Mouse (Mus musculus) olfactory bulb, adult 2 months (tissue): ENCODE data around the gene Gm4969. TPM values are rescaled to one million over a fixed set of nuclear protein-coding genes. Genes with fewer than 3 reads are reported as not detected.
"Not testable (repeated sequence)": the region's sequence is repeated elsewhere in the genome, so short reads cannot be mapped to it uniquely, and the experiment has no call there.

Experiments used
- H3K27ac ChIP-seq: fragments of 200-500 bp; 2 replicates; pipeline ENCODE4 v1.5.1; 2012; ENCODE audit warnings: low read depth, low read length; ENCODE audit not compliant: insufficient read depth
- H3K4me1 ChIP-seq: fragments of 200-500 bp; 2 replicates; pipeline ENCODE4 v1.6.1; 2012; ENCODE audit warnings: low read length; ENCODE audit not compliant: control insufficient read depth, insufficient read depth
- H3K4me3 ChIP-seq: fragments of 200-500 bp; 2 replicates; pipeline ENCODE4 v1.5.1; 2012; ENCODE audit warnings: mild to moderate bottlenecking, low read depth, low read length, moderate library complexity; ENCODE audit not compliant: insufficient read depth
- CTCF ChIP-seq: fragments of 200-500 bp; IDR thresholded peaks from 2 replicates; pipeline ENCODE4 v1.5.1; 2012; ENCODE audit warnings: low read depth, mild to moderate bottlenecking, low read length, moderate library complexity; ENCODE audit not compliant: insufficient read depth
- POLR2A ChIP-seq: fragments of 200-500 bp; IDR thresholded peaks from 2 replicates; pipeline ENCODE4 v1.6.1; 2012; ENCODE audit warnings: mild to moderate bottlenecking, low read depth, low read length, moderate library complexity; ENCODE audit not compliant: insufficient read depth
- WGBS: fragments of 180-500 bp; shearing (Covaris S2); methylation state at CpG from one replicate; pipeline ENCODE4 v1.1.7; 2018; 5-methylcytosine and 5-hydroxymethylcytosine counted together
- polyA plus RNA-seq: library from polyadenylated mRNA; stranded (reverse); fragments of >200 nt; gene quantifications from 2 replicates; pipeline ENCODE4 v1.2.4, GENCODE M21; 2012; ENCODE audit warnings: low replicate concordance; ENCODE audit not compliant: missing spikeins, insufficient read depth, insufficient read length

Gm4969 gene
- polyA plus RNA-seq, 1 experiment = not detected

DNA sequence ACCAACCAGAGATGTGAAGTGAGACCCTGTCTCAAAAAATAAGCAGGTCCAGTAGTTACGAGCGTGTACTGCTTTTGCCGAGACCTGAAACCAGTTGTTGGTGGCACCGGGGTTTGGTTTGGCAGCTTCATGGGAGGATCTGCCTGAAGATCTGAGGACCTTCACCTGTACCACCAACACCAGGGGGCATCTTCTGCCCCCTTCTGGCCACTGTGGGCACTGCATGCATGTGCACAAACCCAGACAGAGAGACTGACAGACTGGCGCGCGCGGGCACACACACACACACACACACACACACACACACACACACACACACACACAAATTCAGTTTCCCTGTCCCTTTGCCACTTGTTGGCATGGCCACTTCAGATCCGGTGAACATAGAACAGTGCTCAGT, 44.7 kb downstream of the Gm4969 start:
- 80% methylated on average over 9 of the region's 9 CpGs for WGBS
- Histone ChIP-seq H3K4me3 (no peak overlapping the region), H3K27ac (no peak overlapping the region), H3K4me1 (peaks cover 14% of the 10 kb centered on the region)
- TF ChIP-seq CTCF = peak; percentile 47; the same call in 1 of the 2 replicates
- no peak for TF ChIP-seq POLR2A

DNA sequence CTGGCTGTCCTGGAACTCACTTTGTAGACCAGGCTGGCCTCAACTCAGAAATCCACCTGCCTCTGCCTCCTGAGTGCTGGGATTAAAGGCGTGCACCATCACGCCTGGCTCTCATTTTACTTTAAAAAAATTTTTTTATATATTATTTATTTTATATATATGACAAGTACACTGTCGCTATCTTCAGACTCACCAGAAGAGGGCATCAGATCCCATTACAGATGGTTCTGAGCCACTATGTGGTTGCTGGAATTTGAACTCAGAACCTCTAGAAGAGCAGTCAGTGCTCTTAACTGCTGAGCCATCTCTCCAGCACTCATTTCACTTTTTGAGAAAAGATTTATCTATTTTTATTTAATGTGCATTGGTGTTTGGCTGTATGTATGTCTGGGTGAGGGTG, 47.1 kb downstream of the Gm4969 start:
- 58% methylated on average over 3 of the region's 3 CpGs for WGBS
- not testable (repeated sequence) for H3K27ac ChIP-seq, H3K4me1 ChIP-seq, H3K4me3 ChIP-seq

DNA sequence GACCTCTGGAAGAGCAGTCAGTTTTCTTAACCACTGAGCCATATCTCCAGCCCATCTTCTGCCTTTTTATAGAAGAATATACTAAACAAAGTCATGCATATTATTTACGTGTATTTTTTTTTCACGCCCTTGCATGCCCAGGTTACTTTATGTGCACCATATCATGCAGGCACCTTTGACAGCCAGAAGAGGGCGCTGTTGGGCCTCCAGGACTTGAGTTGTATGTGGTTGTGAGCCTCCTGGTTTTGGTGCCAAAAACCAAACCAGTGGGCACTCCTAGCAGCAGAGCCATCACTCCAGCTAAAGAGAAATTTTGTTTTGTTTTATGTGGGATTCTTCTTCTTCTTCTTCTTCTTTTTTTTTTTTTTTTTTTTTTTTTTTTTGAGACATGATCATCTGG, 48.7 kb downstream of the Gm4969 start:
- Histone ChIP-seq H3K4me1 (peaks cover 7% of the 10 kb centered on the region), H3K4me3 (no peak overlapping the region), H3K27ac (no peak overlapping the region)
- TF ChIP-seq POLR2A (no peak), CTCF (no peak)
- 54% methylated on average over 3 of the region's 3 CpGs for WGBS

DNA sequence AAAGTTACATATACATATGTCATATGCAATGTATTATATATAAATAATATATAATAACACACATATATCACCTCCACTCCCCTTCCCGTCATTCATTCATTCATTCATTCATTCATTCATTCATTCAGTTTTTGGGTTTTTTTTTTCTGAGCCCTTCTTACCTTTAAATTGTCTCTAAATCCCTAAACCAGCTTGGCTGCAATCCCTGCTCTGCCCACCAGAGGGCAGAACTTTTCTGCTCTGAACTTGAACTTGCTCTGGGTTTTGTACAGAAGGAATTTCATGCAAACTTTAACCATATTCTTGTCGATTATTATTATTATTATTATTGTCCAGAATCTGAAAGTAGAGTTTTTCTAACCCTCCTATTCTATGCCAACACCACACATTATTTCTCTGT, 49.5 kb downstream of the Gm4969 start:
- no peak overlapping the region for H3K4me3 ChIP-seq
- 4% methylated on average over 2 of the region's 2 CpGs for WGBS
- TF ChIP-seq CTCF (no peak), POLR2A (no peak)
- no peak overlapping the region for H3K27ac ChIP-seq
- H3K4me1 ChIP-seq = peaks cover 7% of the 10 kb centered on the region

DNA sequence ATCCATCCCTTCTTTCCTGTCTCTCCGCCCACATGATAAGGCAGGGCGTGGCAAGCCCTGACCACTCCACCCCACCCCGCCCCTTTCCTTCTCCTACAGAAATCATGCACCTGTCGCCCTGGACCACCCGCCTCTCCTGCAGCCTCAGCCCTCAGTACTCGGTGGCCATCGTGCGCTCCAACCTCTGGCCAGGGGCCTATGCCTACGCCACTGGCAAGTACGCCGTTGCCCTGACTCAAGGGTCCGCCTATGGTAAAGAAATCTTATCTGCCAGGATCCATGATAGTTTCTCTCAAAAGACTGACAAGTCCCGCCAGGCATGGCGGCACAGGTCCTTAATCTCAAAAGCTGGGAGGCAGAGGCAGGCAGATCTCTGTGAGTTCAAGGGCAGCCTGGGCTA, 50.2 kb downstream of the Gm4969 start:
- 69% methylated on average over 14 of the region's 14 CpGs for WGBS
- TF ChIP-seq POLR2A = no peak
- TF ChIP-seq CTCF = no peak
- H3K4me1 ChIP-seq = peaks cover 7% of the 10 kb centered on the region
- no peak overlapping the region for H3K4me3 ChIP-seq
- H3K27ac ChIP-seq = no peak overlapping the region

DNA sequence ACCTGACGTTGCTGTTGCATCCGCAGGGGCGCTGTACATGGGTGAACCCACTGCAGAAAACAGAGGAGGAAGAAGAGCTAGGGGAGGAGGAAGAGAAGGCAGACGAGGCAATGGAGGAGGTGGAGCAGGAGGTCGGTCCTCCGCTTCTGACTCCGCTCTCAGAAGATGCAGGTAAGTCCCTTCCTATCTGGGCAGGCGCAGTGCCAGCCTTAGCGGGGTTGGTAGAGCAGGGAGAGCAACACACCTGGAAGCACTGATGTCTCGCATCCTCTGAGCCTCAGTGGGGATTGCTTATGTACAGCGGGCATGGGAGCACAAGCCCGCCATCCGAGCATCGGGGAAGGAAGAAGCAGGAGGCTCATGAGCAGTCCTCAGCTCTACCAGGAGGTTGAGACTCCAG, 51.1 kb downstream of the Gm4969 start:
- H3K4me3 ChIP-seq = no peak overlapping the region
- TF ChIP-seq POLR2A = no peak
- TF ChIP-seq CTCF = no peak
- H3K4me1 ChIP-seq = peaks cover 7% of the 10 kb centered on the region
- WGBS = 54% methylated on average over 14 of the region's 14 CpGs
- no peak overlapping the region for H3K27ac ChIP-seq

DNA sequence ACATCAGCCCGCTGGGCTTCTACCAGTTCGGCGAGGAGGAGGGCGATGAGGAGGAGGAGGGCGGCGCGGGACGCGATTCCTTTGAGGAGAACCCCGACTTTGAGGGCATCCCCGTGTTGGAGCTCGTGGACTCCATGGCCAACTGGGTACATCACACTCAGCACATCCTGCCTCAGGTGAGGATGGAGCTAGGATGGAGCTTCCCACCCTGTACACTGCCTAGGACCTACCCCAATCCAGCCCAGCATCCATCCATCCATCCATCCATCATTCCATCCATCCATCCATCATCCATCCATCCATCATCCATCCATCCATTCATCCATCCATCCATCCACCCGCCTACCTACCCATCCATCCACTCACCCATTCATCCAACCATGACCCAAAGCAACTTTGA, 52.3 kb downstream of the Gm4969 start:
- H3K27ac ChIP-seq = no peak overlapping the region
- WGBS = 59% methylated on average over 13 of the region's 13 CpGs
- H3K4me3 ChIP-seq = peak overlapping the region; percentile 23
- peaks cover 7% of the 10 kb centered on the region for H3K4me1 ChIP-seq
- no peak for TF ChIP-seq POLR2A
- TF ChIP-seq CTCF = no peak

DNA sequence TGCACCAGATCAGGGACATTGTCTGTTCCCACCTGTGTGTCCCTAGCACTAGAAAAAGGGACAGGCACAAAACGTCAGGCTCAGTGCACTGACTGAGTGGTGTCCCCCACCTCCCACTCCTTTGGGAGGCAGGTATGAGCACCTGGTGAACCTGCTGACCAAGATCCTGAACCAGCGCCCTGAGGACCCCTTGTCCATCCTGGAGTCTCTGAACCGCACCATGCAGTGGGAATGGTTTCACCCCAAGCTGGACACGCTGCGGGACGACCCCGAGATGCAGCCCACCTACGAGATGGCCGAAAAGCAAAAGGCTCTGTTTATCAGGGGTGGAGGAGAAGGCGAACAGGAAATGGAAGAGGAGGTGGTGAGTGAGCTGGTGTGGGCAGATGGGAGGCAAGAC, 60.8 kb downstream of the Gm4969 start:
- no peak overlapping the region for H3K4me3 ChIP-seq
- no peak overlapping the region for H3K27ac ChIP-seq
- H3K4me1 ChIP-seq = peaks cover 29% of the 10 kb centered on the region
- WGBS = 88% methylated on average over 10 of the region's 10 CpGs
- no peak for TF ChIP-seq POLR2A
- TF ChIP-seq CTCF = no peak

DNA sequence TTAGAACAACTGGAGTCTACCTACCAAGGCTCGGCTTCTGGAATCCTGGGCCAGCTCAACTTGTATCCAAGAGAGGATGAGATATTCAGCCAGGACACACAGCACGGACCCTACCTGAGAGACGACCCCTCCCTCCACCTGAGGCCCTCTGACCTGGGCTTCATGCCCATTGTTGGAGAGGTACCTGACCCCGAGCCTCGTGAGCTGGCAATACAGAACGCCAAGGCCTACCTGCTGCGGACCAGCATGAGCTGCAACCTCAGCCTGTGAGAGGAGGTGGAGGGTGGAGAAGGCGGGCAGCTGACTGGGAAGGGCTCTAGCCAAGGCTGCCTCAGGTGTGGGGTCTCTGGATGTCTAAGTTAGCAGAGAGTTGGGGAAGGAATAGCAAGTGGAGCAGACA, 63.1 kb downstream of the Gm4969 start:
- Histone ChIP-seq H3K4me3 (no peak overlapping the region), H3K27ac (no peak overlapping the region), H3K4me1 (peaks cover 51% of the 10 kb centered on the region)
- TF ChIP-seq POLR2A (no peak), CTCF (no peak)
- 92% methylated on average over 8 of the region's 8 CpGs for WGBS

DNA sequence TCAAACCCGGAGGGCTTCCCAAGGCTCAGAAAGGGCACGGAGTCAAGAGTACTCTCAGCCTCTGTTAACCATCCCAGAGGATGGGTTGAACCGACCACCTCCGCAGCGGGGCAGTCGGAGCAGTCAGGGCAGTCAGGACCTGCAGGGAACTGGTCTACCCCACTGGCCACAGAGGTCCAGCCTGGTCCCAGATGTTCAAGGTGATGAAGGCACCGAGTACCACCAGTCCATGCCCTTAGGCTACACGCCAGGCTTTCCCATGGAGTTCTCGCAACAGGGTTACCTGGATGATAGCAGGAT, 63.4 kb downstream of the Gm4969 start:
- TF ChIP-seq CTCF = no peak
- WGBS = 60% methylated on average over 9 of the region's 9 CpGs
- peak overlapping the region; percentile 16; the same call in 1 of the 2 replicates for H3K27ac ChIP-seq
- peaks cover 54% of the 10 kb centered on the region for H3K4me1 ChIP-seq
- H3K4me3 ChIP-seq = no peak overlapping the region
